Mouse (Mus musculus) stomach, postnatal 0 days (tissue): ENCODE results near the gene Hnrnpl.

Experiments
- CTCF ChIP-seq: IDR thresholded peaks from 2 replicates; pipeline ENCODE4 v1.5.1; 2016; ENCODE audit warnings: antibody characterized with exemption, low read depth, mild to moderate bottlenecking, moderate library complexity
- EP300 ChIP-seq: optimal IDR thresholded peaks from 2 replicates; pipeline ENCODE3; 2016; ENCODE audit warnings: antibody characterized with exemption

- TF ChIP-seq EP300: no peak
- no peak for TF ChIP-seq CTCF
These were observed 11.2 kb downstream of the Hnrnpl start for GRCm38 (mm10) chr7:28819571-28819970.
